Mouse (Mus musculus) cerebellum, adult 11 months (tissue): ENCODE measurements around the gene Ccdc187.
A peak's percentile ranks its signal among the peaks of the same experiment; 100 is the strongest.

Source experiments
- DNase-seq: peaks from one replicate; pipeline ENCODE4 v3.0.0; 2022

Gene Ccdc187

GRCm38 (mm10) chr2:26294457-26294856 lies at the start of gene Ccdc187:
Gene Ccdc187 (minus strand): TSS chr2:26294557.
- DNase-seq, result no peak

- DNase-seq, result no peak
Observed at GRCm38 (mm10) chr2:26342609-26343490, 48.5 kb upstream of the Ccdc187 start.

GRCm38 (mm10) chr2:26342044-26342443 lies 47.7 kb upstream of the Ccdc187 start:
- peak; percentile 72 for DNase-seq

GRCm38 (mm10) chr2:26341510-26341981 lies 47.2 kb upstream of the Ccdc187 start:
- no peak for DNase-seq

GRCm38 (mm10) chr2:26339204-26339551 lies 44.8 kb upstream of the Ccdc187 start:
- DNase-seq, result no peak

- DNase-seq, result peak; percentile 73
Observed at GRCm38 (mm10) chr2:26338302-26339203, 44.2 kb upstream of the Ccdc187 start.

GRCm38 (mm10) chr2:26330702-26331101 lies 36.3 kb upstream of the Ccdc187 start:
- no peak for DNase-seq

- no peak for DNase-seq
Observed at GRCm38 (mm10) chr2:26330056-26330468, 35.7 kb upstream of the Ccdc187 start.

- DNase-seq, result no peak
Observed at GRCm38 (mm10) chr2:26329402-26329801, 35.0 kb upstream of the Ccdc187 start.

GRCm38 (mm10) chr2:26327852-26328251 lies 33.5 kb upstream of the Ccdc187 start:
- no peak for DNase-seq

- no peak for DNase-seq
Observed at GRCm38 (mm10) chr2:26325386-26326181, 31.2 kb upstream of the Ccdc187 start.

- no peak for DNase-seq
Observed at GRCm38 (mm10) chr2:26324917-26325316, 30.6 kb upstream of the Ccdc187 start.

GRCm38 (mm10) chr2:26323589-26324325 lies 29.4 kb upstream of the Ccdc187 start:
- no peak for DNase-seq

- DNase-seq, result peak; percentile 54
Observed at GRCm38 (mm10) chr2:26320245-26321185, 26.2 kb upstream of the Ccdc187 start.

GRCm38 (mm10) chr2:26319519-26320244 lies 25.3 kb upstream of the Ccdc187 start:
- DNase-seq, result no peak

- DNase-seq, result no peak
Observed at GRCm38 (mm10) chr2:26319109-26319508, 24.8 kb upstream of the Ccdc187 start.

GRCm38 (mm10) chr2:26317991-26318672 lies 23.8 kb upstream of the Ccdc187 start:
- DNase-seq, result no peak

GRCm38 (mm10) chr2:26317371-26317770 lies 23.0 kb upstream of the Ccdc187 start:
- DNase-seq, result no peak

- DNase-seq, result no peak
Observed at GRCm38 (mm10) chr2:26316576-26317246, 22.4 kb upstream of the Ccdc187 start.
